Mouse (Mus musculus): ENCODE measurements around the gene Mfsd14a.

DNA sequence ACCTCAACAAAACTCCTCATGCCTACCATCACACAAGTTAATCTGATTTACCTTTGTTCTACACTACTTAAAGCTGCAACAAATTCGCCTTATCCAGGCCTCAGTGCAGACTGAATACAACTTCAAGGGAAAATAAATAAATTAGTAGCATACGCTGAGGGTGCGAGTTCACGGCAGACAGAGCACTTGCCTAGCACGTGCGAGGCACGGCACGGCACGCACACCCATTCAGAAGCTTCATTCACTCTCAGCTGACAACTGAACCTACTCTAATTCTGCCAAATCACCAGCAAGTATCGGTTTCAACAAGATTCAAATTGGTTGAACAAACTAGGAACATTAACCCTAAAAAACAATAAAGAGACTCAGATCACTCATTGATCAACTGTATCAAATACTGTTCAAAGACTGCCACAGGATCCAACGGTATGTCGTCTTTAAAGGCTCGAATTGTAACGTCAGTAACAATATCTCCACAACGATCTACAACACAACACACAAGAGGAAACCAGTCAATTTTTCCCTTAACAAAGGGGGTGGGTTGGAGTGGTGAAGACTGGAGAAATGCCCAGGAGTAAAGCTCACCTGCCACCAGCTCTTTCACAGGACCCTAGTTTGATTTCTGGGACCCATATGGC, 3.4 kb downstream of the Mfsd14a start:
- TF ChIP-seq CTCF (IDR thresholded peaks at IDR 0.05; ENCODE audit: low read depth): no peak
- TF ChIP-seq EP300 (IDR thresholded peaks at IDR 0.05; ENCODE audit: low read depth): no peak

Data from heart, postnatal 0 days (tissue).